Comparison of ENCODE assay signal across 26 mouse cellular contexts in genomic region chr2:131462991-131463390, GRCm38 (mm10). TPM values are rescaled to one million over a fixed set of nuclear protein-coding genes. Genes with fewer than 3 reads are reported as not detected.
A peak's percentile ranks its signal among the peaks of the same experiment; 100 is the strongest.
DNase-seq lines count a peak whose midpoint lies in the region; ATAC-seq lines count a peak whose summit lies in the region.
"Had no signal": no experiment of that assay in that cellular context is flagged by ENCODE, and none has a peak within 500 bp of the region (broad histone marks: within the 10 kb centered on the region; RNA-seq: fewer than 3 reads in every experiment).

No protein-coding gene starts in this region.

- ATAC-seq in embryonic facial prominence, embryonic 14.5 days (ENCODE audit: low read depth): no peak
- ATAC-seq in megakaryocyte progenitor cell, adult 5-6 weeks (replicated peaks; ENCODE audit: poor library complexity): no peak
- ATAC-seq: forebrain, postnatal 0 days; intestine, embryonic 15.5 days had no signal

- H3K4me1 ChIP-seq in embryonic facial prominence, embryonic 14.5 days (ENCODE audit: control insufficient read depth, insufficient read depth, low read length): no peaks in the 10 kb centered on the region
- H3K4me1 ChIP-seq in embryonic facial prominence, embryonic 10.5 days: no peaks in the 10 kb centered on the region
- H3K4me1 ChIP-seq in heart, embryonic 10.5 days: no peaks in the 10 kb centered on the region
- H3K4me1 ChIP-seq: intestine, embryonic 15.5 days; limb, embryonic 15.5 days; midbrain, embryonic 10.5 days had no signal

- no peak overlapping the region for H3K4me2 ChIP-seq in embryonic facial prominence, embryonic 14.5 days (ENCODE audit: low read depth, low read length)
- H3K4me2 ChIP-seq: hindbrain, embryonic 14.5 days; intestine, embryonic 15.5 days; limb, embryonic 15.5 days; lung, embryonic 15.5 days had no signal

- no peak overlapping the region for H3K9ac ChIP-seq in embryonic facial prominence, embryonic 14.5 days (ENCODE audit: low read depth, low read length)
- H3K9ac ChIP-seq: forebrain, postnatal 0 days; hindbrain, embryonic 14.5 days; intestine, embryonic 15.5 days; limb, embryonic 15.5 days; liver, embryonic 14.5 days; lung, embryonic 15.5 days had no signal

- H3K36me3 ChIP-seq in embryonic facial prominence, embryonic 14.5 days (ENCODE audit: control insufficient read depth, insufficient read depth, low read length): no peaks in the 10 kb centered on the region
- no peaks in the 10 kb centered on the region for H3K36me3 ChIP-seq in embryonic facial prominence, embryonic 10.5 days (replicated peaks)
- no peaks in the 10 kb centered on the region for H3K36me3 ChIP-seq in heart, embryonic 10.5 days
- H3K36me3 ChIP-seq: G1E; intestine, embryonic 15.5 days; limb, embryonic 15.5 days; lung, embryonic 15.5 days; midbrain, embryonic 10.5 days had no signal

- 46% methylated on average over 4 of the region's 4 CpGs for WGBS in embryonic facial prominence, embryonic 14.5 days
- WGBS in embryonic facial prominence, embryonic 10.5 days: 52% methylated on average over 4 of the region's 4 CpGs
- WGBS in heart, embryonic 10.5 days: 77% methylated on average over 4 of the region's 4 CpGs

- no peaks in the 10 kb centered on the region for H3K9me3 ChIP-seq in embryonic facial prominence, embryonic 14.5 days (ENCODE audit: control insufficient read depth, low read length)
- H3K9me3 ChIP-seq in embryonic facial prominence, embryonic 10.5 days: no peaks in the 10 kb centered on the region
- H3K9me3 ChIP-seq in heart, embryonic 10.5 days: no peaks in the 10 kb centered on the region
- H3K9me3 ChIP-seq: G1E; intestine, embryonic 15.5 days; limb, embryonic 15.5 days; lung, embryonic 15.5 days; midbrain, embryonic 10.5 days had no signal

- H3K27ac ChIP-seq in embryonic facial prominence, embryonic 14.5 days (replicated peaks; ENCODE audit: low read depth, low read length): no peak overlapping the region
- no peak overlapping the region for H3K27ac ChIP-seq in embryonic facial prominence, embryonic 10.5 days (replicated peaks)
- H3K27ac ChIP-seq in heart, embryonic 10.5 days: no peak overlapping the region
- H3K27ac ChIP-seq: heart, adult 2 months; hindbrain, embryonic 14.5 days; intestine, embryonic 15.5 days; limb, embryonic 15.5 days; liver, embryonic 14.5 days; lung, embryonic 15.5 days; midbrain, embryonic 10.5 days had no signal

- no peak overlapping the region for H3K4me3 ChIP-seq in embryonic facial prominence, embryonic 14.5 days (ENCODE audit: low read depth, low read length)
- no peak overlapping the region for H3K4me3 ChIP-seq in embryonic facial prominence, embryonic 10.5 days
- no peak overlapping the region for H3K4me3 ChIP-seq in heart, embryonic 10.5 days
- H3K4me3 ChIP-seq: heart, adult 2 months; intestine, embryonic 15.5 days; limb, embryonic 15.5 days; lung, embryonic 15.5 days; midbrain, embryonic 10.5 days had no signal

- peak; percentile 16 for DNase-seq in embryonic facial prominence, embryonic 14.5 days (ENCODE audit: low spot score)
- no peak for DNase-seq in embryonic facial prominence, embryonic 10.5 days (ENCODE audit: low spot score)
- DNase-seq in layer of hippocampus, adult 11-12 months (ENCODE audit: low spot score): peak; percentile 50
- DNase-seq in layer of hippocampus, postnatal 25 days (ENCODE audit: extremely low spot score in 1 of 2, low spot score in 1 of 2): no peak
- peak; percentile 86 for DNase-seq in Muller cell, postnatal 12 days (ENCODE audit: inconsistent ontology term)
- DNase-seq in heart, embryonic 10.5 days (ENCODE audit: low spot score): peak; percentile 43
- no peak for DNase-seq in right cerebral cortex, postnatal 25 days
- DNase-seq: adrenal gland, postnatal 14 days; cerebellum, adult 9-10 months; forebrain, postnatal 0 days; gastrocnemius, postnatal 14 days; kidney, adult 9 months; kidney, postnatal 14 days; left cerebral cortex, postnatal 4 days; lung, postnatal 36 days; spleen, adult 18-20 months had no signal

- no peaks in the 10 kb centered on the region for H3K27me3 ChIP-seq in embryonic facial prominence, embryonic 14.5 days (replicated peaks; ENCODE audit: control insufficient read depth, insufficient read depth, low read length)
- no peaks in the 10 kb centered on the region for H3K27me3 ChIP-seq in embryonic facial prominence, embryonic 10.5 days (replicated peaks; ENCODE audit: low read depth, poor library complexity, severe bottlenecking)
- no peaks in the 10 kb centered on the region for H3K27me3 ChIP-seq in heart, embryonic 10.5 days (ENCODE audit: insufficient read depth, poor library complexity, severe bottlenecking)
- H3K27me3 ChIP-seq: CH12.LX; intestine, embryonic 15.5 days; limb, embryonic 15.5 days; lung, embryonic 15.5 days had no signal

RNA-seq across cellular contexts. Expression of gene Smox, which starts 28.3 kb away (rescaled TPM):
- polyA plus RNA-seq in embryonic facial prominence, embryonic 14.5 days (2014; fragmentation: Nextera tagmentation; extraction: Ambion mirVana): 28.9 and 33.2 TPM in 2 replicates
- polyA plus RNA-seq in embryonic facial prominence, embryonic 10.5 days (2016; fragmentation: Nextera tagmentation; extraction: Ambion mirVana): 36.0 and 42.0 TPM in 2 replicates
- 10 to 100 TPM; 72.8 to 83.7 TPM for total RNA-seq in layer of hippocampus, postnatal 25 days (2021)
- polyA plus RNA-seq in heart, embryonic 10.5 days (2016; fragmentation: Nextera tagmentation; extraction: Ambion mirVana): 26.1 and 28.0 TPM in 2 replicates
- 4.6 and 5.7 TPM in 2 replicates for total RNA-seq in megakaryocyte progenitor cell, adult 5-6 weeks (2015)
- 7.8 and 8.7 TPM in 2 replicates for total RNA-seq in megakaryocyte progenitor cell, adult 5-6 weeks (2017)

Comparison
In these comparisons a context has a peak if more than half of its experiments do, and no peak if none do; other contexts are left out.
1. DNase-seq: peak in embryonic facial prominence, embryonic 14.5 days (single experiment), layer of hippocampus, adult 11-12 months (single experiment), Muller cell, postnatal 12 days (single experiment) and heart, embryonic 10.5 days (single experiment); none in embryonic facial prominence, embryonic 10.5 days (single experiment), layer of hippocampus, postnatal 25 days (0 of 2) and right cerebral cortex, postnatal 25 days (single experiment).